Mouse (Mus musculus) heart, embryonic 12.5 days (tissue): ENCODE results near the gene Ccnd3. TPM values are rescaled to one million over a fixed set of nuclear protein-coding genes. Genes with fewer than 3 reads are reported as not detected.
A peak's percentile ranks its signal among the peaks of the same experiment; 100 is the strongest.

ENCODE experiments used
- ATAC-seq: fragments of 200-750 bp; cut with Nextera tagmentation; 2 replicates; pipeline ENCODE4 v1.8.0; 2017; ENCODE audit warnings: moderate TSS enrichment, moderate library complexity; ENCODE audit not compliant: insufficient number of reproducible peaks, low FRiP score
- H3K27ac ChIP-seq: fragments of 300-500 bp; sonication (generic); 2 replicates; pipeline ENCODE4 v1.5.1; 2016; ENCODE audit warnings: mild to moderate bottlenecking, moderate library complexity; ENCODE audit not compliant: poor library complexity, severe bottlenecking
- H3K27me3 ChIP-seq: fragments of 300-500 bp; sonication (generic); replicated peaks from 2 replicates; pipeline ENCODE4 v1.6.1; 2016; ENCODE audit warnings: mild to moderate bottlenecking, moderate library complexity
- H3K36me3 ChIP-seq: fragments of 300-500 bp; sonication (generic); 2 replicates; pipeline ENCODE4 v1.6.1; 2016; ENCODE audit warnings: mild to moderate bottlenecking, moderate library complexity
- H3K4me1 ChIP-seq: fragments of 300-500 bp; sonication (generic); replicated peaks from 2 replicates; pipeline ENCODE4 v1.6.1; 2016; ENCODE audit warnings: mild to moderate bottlenecking
- H3K4me2 ChIP-seq: fragments of 300-500 bp; sonication (generic); 2 replicates; pipeline ENCODE4 v1.6.1; 2016; ENCODE audit warnings: mild to moderate bottlenecking, moderate library complexity
- H3K4me3 ChIP-seq: fragments of 300-500 bp; sonication (generic); 2 replicates; pipeline ENCODE4 v1.5.1; 2016; ENCODE audit warnings: mild to moderate bottlenecking
- H3K9ac ChIP-seq: fragments of 300-500 bp; sonication (generic); 2 replicates; pipeline ENCODE4 v1.6.1; 2016; ENCODE audit warnings: mild to moderate bottlenecking, moderate library complexity
- H3K9me3 ChIP-seq: fragments of 300-500 bp; sonication (generic); replicated peaks from 2 replicates; pipeline ENCODE4 v1.6.1; 2016; ENCODE audit warnings: mild to moderate bottlenecking, moderate library complexity
- WGBS: fragments of 180-500 bp; shearing (Covaris S2); methylation state at CpG from one replicate; pipeline ENCODE4 v1.1.7; 2016; 5-methylcytosine and 5-hydroxymethylcytosine counted together
- polyA plus RNA-seq: library from polyadenylated mRNA; unstranded; fragments of >200 nt; fragmentation: Nextera tagmentation; extraction: Ambion mirVana; gene quantifications from 2 replicates; pipeline ENCODE4 v1.2.1, GENCODE M21; 2016

Ccnd3 gene
- polyA plus RNA-seq, 1 experiment from 2014 or later, result 533 TPM

DNA sequence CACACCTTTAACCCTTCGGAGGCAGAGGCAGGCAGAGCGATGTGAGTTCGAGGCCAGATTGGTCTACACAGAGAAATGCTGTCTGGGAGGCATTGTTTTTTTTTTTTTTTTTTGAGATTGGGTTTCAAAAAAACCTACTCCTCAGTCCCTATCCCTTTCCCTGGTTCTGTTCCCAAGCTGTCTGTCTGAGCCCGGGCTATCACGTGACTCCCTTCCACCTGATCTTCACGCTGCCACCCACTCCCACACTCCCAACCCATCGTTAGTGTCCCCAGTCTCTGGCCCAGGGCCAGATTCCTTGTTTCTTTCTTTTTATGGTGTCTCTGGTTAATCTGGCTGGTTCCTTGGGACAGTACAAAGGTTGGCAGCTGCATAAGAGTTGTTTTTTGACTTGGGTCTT lies 46.2 kb downstream of the Ccnd3 start:
- Histone ChIP-seq H3K4me1 (peaks cover 3% of the 10 kb centered on the region; the same call in 1 of the 2 replicates), H3K36me3 (no peaks in the 10 kb centered on the region), H3K27ac (no peak overlapping the region), H3K27me3 (no peaks in the 10 kb centered on the region), H3K9me3 (no peaks in the 10 kb centered on the region), H3K4me3 (no peak overlapping the region), H3K9ac (no peak overlapping the region), H3K4me2 (no peak overlapping the region)
- ATAC-seq, result no peak
- 74% methylated on average over 7 of the region's 7 CpGs for WGBS

- Histone ChIP-seq H3K4me1 (peaks cover 3% of the 10 kb centered on the region; the same call in 1 of the 2 replicates), H3K9me3 (no peaks in the 10 kb centered on the region), H3K36me3 (no peaks in the 10 kb centered on the region), H3K4me3 (no peak overlapping the region), H3K9ac (no peak overlapping the region), H3K27ac (no peak overlapping the region), H3K4me2 (no peak overlapping the region), H3K27me3 (no peaks in the 10 kb centered on the region)
- ATAC-seq, result no peak
Observed at GRCm38 (mm10) chr17:47552994-47553393, 48.1 kb downstream of the Ccnd3 start.

GRCm38 (mm10) chr17:47554621-47555020 lies 49.8 kb downstream of the Ccnd3 start:
- 67% methylated on average over 10 of the region's 10 CpGs for WGBS
- peaks cover 5% of the 10 kb centered on the region for H3K4me1 ChIP-seq
- H3K9ac ChIP-seq, result no peak overlapping the region
- H3K4me3 ChIP-seq, result no peak overlapping the region
- H3K9me3 ChIP-seq, result no peaks in the 10 kb centered on the region
- no peak overlapping the region for H3K4me2 ChIP-seq
- H3K27me3 ChIP-seq, result no peaks in the 10 kb centered on the region
- H3K36me3 ChIP-seq, result no peaks in the 10 kb centered on the region
- H3K27ac ChIP-seq, result no peak overlapping the region
- ATAC-seq, result no peak

- H3K4me3 ChIP-seq, result no peak overlapping the region
- peaks cover 9% of the 10 kb centered on the region for H3K4me1 ChIP-seq
- no peak overlapping the region for H3K4me2 ChIP-seq
- no peak for ATAC-seq
- 75% methylated on average over 3 of the region's 3 CpGs for WGBS
- no peak overlapping the region for H3K9ac ChIP-seq
- no peaks in the 10 kb centered on the region for H3K9me3 ChIP-seq
- H3K36me3 ChIP-seq, result no peaks in the 10 kb centered on the region
- H3K27ac ChIP-seq, result no peak overlapping the region
- H3K27me3 ChIP-seq, result no peaks in the 10 kb centered on the region
Observed at GRCm38 (mm10) chr17:47557179-47557578, 52.3 kb downstream of the Ccnd3 start.

- Histone ChIP-seq H3K9me3 (no peaks in the 10 kb centered on the region), H3K9ac (no peak overlapping the region), H3K36me3 (no peaks in the 10 kb centered on the region), H3K4me2 (no peak overlapping the region), H3K4me1 (peaks cover 9% of the 10 kb centered on the region), H3K4me3 (no peak overlapping the region), H3K27ac (no peak overlapping the region), H3K27me3 (no peaks in the 10 kb centered on the region)
- 23% methylated on average over 6 of the region's 6 CpGs for WGBS
- ATAC-seq, result 0 out of 2 replicates have a peak, but pooled peaks have one; percentile 56
Observed at GRCm38 (mm10) chr17:47559726-47560125, 54.9 kb downstream of the Ccnd3 start.

GRCm38 (mm10) chr17:47562875-47563274 lies 58.0 kb downstream of the Ccnd3 start:
- WGBS, result 81% methylated on average over 6 of the region's 6 CpGs

GRCm38 (mm10) chr17:47564612-47565011 lies 59.8 kb downstream of the Ccnd3 start:
- WGBS, result 48% methylated on average over 5 of the region's 5 CpGs
- Histone ChIP-seq H3K4me3 (no peak overlapping the region), H3K9me3 (no peaks in the 10 kb centered on the region), H3K27ac (no peak overlapping the region), H3K4me1 (peaks cover 7% of the 10 kb centered on the region), H3K27me3 (no peaks in the 10 kb centered on the region), H3K9ac (no peak overlapping the region), H3K4me2 (no peak overlapping the region), H3K36me3 (no peaks in the 10 kb centered on the region)
- no peak for ATAC-seq

More at GRCm38 (mm10) chr17:47562875-47563274, 58.0 kb downstream of the Ccnd3 start:
- H3K4me3 ChIP-seq, result no peak overlapping the region
- no peak overlapping the region for H3K27ac ChIP-seq
- H3K36me3 ChIP-seq, result no peaks in the 10 kb centered on the region
- no peaks in the 10 kb centered on the region for H3K9me3 ChIP-seq
- H3K27me3 ChIP-seq, result no peaks in the 10 kb centered on the region
- peaks cover 9% of the 10 kb centered on the region for H3K4me1 ChIP-seq
- no peak overlapping the region for H3K9ac ChIP-seq
- no peak for ATAC-seq
- H3K4me2 ChIP-seq, result no peak overlapping the region

DNA sequence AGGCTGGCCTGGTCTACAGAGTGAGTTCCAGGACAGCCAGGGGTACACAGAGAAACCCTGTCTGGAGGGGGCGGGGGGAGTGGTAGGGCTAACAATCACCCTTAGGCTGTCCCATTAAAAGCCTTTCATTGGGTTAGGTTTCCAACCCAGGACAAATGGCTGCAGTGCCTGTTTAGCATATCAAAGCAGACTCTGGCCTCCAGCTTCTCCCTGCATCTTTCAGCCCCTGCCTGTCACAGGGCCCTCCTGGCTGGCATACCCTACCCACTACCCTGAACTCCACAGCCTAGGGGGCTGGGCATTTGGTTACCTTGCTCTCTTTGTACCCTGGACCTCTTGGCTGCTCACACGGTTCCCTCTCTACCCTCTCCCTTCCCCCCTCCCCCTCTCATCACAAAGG lies 61.3 kb downstream of the Ccnd3 start:
- H3K27me3 ChIP-seq, result no peaks in the 10 kb centered on the region
- no peak overlapping the region for H3K9ac ChIP-seq
- no peak for ATAC-seq
- H3K36me3 ChIP-seq, result no peaks in the 10 kb centered on the region
- no peaks in the 10 kb centered on the region for H3K9me3 ChIP-seq
- no peaks in the 10 kb centered on the region for H3K4me1 ChIP-seq
- no peak overlapping the region for H3K27ac ChIP-seq
- WGBS, result 41% methylated on average over 2 of the region's 2 CpGs
- H3K4me3 ChIP-seq, result no peak overlapping the region
- no peak overlapping the region for H3K4me2 ChIP-seq

DNA sequence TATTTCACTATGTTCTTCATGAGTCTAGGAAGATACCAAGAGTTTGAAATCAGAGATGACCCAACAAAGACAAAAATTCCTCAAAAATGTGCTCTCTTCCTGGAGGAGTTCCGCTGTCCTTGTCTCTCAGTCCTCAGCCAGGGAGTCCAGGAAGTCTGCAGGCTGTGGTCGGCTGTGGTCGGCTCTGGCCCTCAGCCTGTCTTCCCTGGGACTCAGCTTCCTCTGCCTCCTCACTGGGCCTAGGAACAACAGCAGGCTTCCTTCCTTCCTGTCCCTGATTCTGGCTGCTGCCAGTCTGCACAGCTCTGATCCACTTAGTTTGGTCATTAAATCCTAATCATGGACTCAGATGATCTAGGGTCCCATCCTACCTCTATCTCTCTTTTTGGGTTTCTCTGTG lies 62.4 kb downstream of the Ccnd3 start:
- H3K36me3 ChIP-seq, result no peaks in the 10 kb centered on the region
- no peak overlapping the region for H3K4me3 ChIP-seq
- H3K27me3 ChIP-seq, result no peaks in the 10 kb centered on the region
- H3K27ac ChIP-seq, result peak overlapping the region; percentile 64
- 54% methylated on average over 3 of the region's 3 CpGs for WGBS
- H3K4me1 ChIP-seq, result no peaks in the 10 kb centered on the region
- H3K9ac ChIP-seq, result no peak overlapping the region
- H3K4me2 ChIP-seq, result no peak overlapping the region
- ATAC-seq, result peak; percentile 75; the same call in 1 of the 2 replicates
- H3K9me3 ChIP-seq, result no peaks in the 10 kb centered on the region

GRCm38 (mm10) chr17:47568389-47568788 lies 63.5 kb downstream of the Ccnd3 start:
- Histone ChIP-seq H3K36me3 (no peaks in the 10 kb centered on the region), H3K9ac (no peak overlapping the region), H3K27ac (no peak overlapping the region), H3K27me3 (no peaks in the 10 kb centered on the region), H3K4me1 (no peaks in the 10 kb centered on the region), H3K4me2 (no peak overlapping the region), H3K9me3 (no peaks in the 10 kb centered on the region), H3K4me3 (no peak overlapping the region)
- WGBS, result 77% methylated on average over 3 of the region's 3 CpGs
- ATAC-seq, result peak; percentile 51; the same call in 1 of the 2 replicates

GRCm38 (mm10) chr17:47568951-47569527 lies 64.2 kb downstream of the Ccnd3 start:
- Histone ChIP-seq H3K9me3 (no peaks in the 10 kb centered on the region), H3K9ac (no peak overlapping the region), H3K27me3 (no peaks in the 10 kb centered on the region), H3K4me1 (no peaks in the 10 kb centered on the region), H3K27ac (no peak overlapping the region), H3K4me3 (no peak overlapping the region), H3K36me3 (no peaks in the 10 kb centered on the region), H3K4me2 (no peak overlapping the region)
- 88% methylated on average over 10 of the region's 10 CpGs for WGBS
- ATAC-seq, result no peak

DNA sequence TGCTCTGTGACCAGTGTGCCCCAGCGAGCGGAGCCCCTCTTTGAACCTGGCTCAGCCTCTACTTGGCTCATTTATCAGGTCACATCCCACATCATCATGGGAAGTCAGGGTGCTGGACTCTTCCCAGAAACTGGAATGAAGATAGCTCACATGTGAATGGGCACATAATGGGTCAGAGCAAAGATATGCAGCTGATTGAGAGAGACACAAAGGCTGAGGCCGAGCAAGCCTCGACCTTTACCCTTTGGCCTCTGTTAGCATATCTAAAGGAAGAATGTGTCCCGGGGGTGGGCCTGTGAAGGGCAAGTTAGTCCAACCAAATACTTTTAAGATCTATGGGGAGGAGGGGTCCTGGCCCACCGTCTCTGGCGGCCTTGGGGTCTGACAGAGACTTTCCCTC lies 66.8 kb downstream of the Ccnd3 start:
- ATAC-seq, result no peak
- no peak overlapping the region for H3K9ac ChIP-seq
- no peaks in the 10 kb centered on the region for H3K4me1 ChIP-seq
- H3K4me2 ChIP-seq, result no peak overlapping the region
- no peak overlapping the region for H3K27ac ChIP-seq
- H3K27me3 ChIP-seq, result no peaks in the 10 kb centered on the region
- WGBS, result 50% methylated on average over 7 of the region's 7 CpGs
- no peaks in the 10 kb centered on the region for H3K36me3 ChIP-seq
- no peaks in the 10 kb centered on the region for H3K9me3 ChIP-seq
- no peak overlapping the region for H3K4me3 ChIP-seq
